Mouse (Mus musculus) adrenal gland, adult 2 months (tissue): ENCODE measurements around the gene Bcl2l2. TPM values are rescaled to one million over a fixed set of nuclear protein-coding genes. Genes with fewer than 3 reads are reported as not detected.
A peak's percentile ranks its signal among the peaks of the same experiment; 100 is the strongest.

Source experiments
- DNase-seq: peaks from one replicate; pipeline ENCODE4 v3.0.0; 2021
- polyA plus RNA-seq: library from polyadenylated mRNA; depleted of rRNA; stranded (reverse); fragments of >200 nt; gene quantifications from 2 replicates; pipeline ENCODE4 v1.2.3, GENCODE M21; 2012
- total RNA-seq, 2 experiments: library from RNA; stranded (reverse); gene quantifications; 2 replicates each; pipeline ENCODE4 v1.2.3; 2021

Gene Bcl2l2
- total and polyA plus RNA-seq, 3 experiments, result 42.6 to 57.7 (median 45.1) TPM

- peak; percentile 99 for DNase-seq
Observed at GRCm38 (mm10) chr14:54893651-54894181, 10.5 kb downstream of the Bcl2l2 start.

- peak; percentile 85 for DNase-seq
Observed at GRCm38 (mm10) chr14:54894296-54895151, 11.3 kb downstream of the Bcl2l2 start.

- DNase-seq, result peak; percentile 54
Observed at GRCm38 (mm10) chr14:54897445-54897844, 14.3 kb downstream of the Bcl2l2 start.

GRCm38 (mm10) chr14:54900383-54900782, 17.2 kb downstream of the Bcl2l2 start:
- peak; percentile 72 for DNase-seq

GRCm38 (mm10) chr14:54903641-54904040, 20.5 kb downstream of the Bcl2l2 start:
- no peak for DNase-seq

- no peak for DNase-seq
Observed at GRCm38 (mm10) chr14:54908682-54909081, 25.5 kb downstream of the Bcl2l2 start.

GRCm38 (mm10) chr14:54912109-54912850, 29.1 kb downstream of the Bcl2l2 start:
- DNase-seq, result no peak

- peak; percentile 83 for DNase-seq
Observed at GRCm38 (mm10) chr14:54912886-54913285, 29.7 kb downstream of the Bcl2l2 start, which contains the start of gene Slc22a17. Gene Slc22a17 (minus strand): TSS chr14:54913132.

GRCm38 (mm10) chr14:54913343-54913742, 30.2 kb downstream of the Bcl2l2 start:
- no peak for DNase-seq

- no peak for DNase-seq
Observed at GRCm38 (mm10) chr14:54920076-54920685, 37.0 kb downstream of the Bcl2l2 start.

GRCm38 (mm10) chr14:54924641-54925348, 41.6 kb downstream of the Bcl2l2 start:
- DNase-seq, result peak; percentile 34

GRCm38 (mm10) chr14:54925349-54926342, 42.5 kb downstream of the Bcl2l2 start, which contains the start of gene Efs:
Gene Efs (minus strand): TSS chr14:54926126.
- DNase-seq, result peak; percentile 53

- peak; percentile 36 for DNase-seq
Observed at GRCm38 (mm10) chr14:54926401-54927158, 43.4 kb downstream of the Bcl2l2 start.

GRCm38 (mm10) chr14:54927296-54927695, 44.1 kb downstream of the Bcl2l2 start:
- DNase-seq, result no peak

- no peak for DNase-seq
Observed at GRCm38 (mm10) chr14:54929801-54930200, 46.6 kb downstream of the Bcl2l2 start.

GRCm38 (mm10) chr14:54930431-54930830, 47.3 kb downstream of the Bcl2l2 start:
- DNase-seq, result no peak

GRCm38 (mm10) chr14:54932645-54933150, 49.5 kb downstream of the Bcl2l2 start, which contains the start of gene Il25:
Gene Il25 (plus strand): TSS chr14:54932695.
- DNase-seq, result no peak

- DNase-seq, result no peak
Observed at GRCm38 (mm10) chr14:54935904-54936830, 53.0 kb downstream of the Bcl2l2 start, which contains the start of gene Cmtm5. Gene Cmtm5 (plus strand): TSS chr14:54936261.
